Mouse (Mus musculus) c-Kit-negative CD71-positive TER-119-positive erythroid progenitor cells, embryonic 14.5 days (primary cell): ENCODE measurements around the gene Gm16181.

Source experiments
- DNase-seq: peaks from one replicate; pipeline ENCODE4 v3.0.0-alpha.2; 2013; ENCODE audit warnings: low read depth, low spot score

Gm16181 gene

GRCm38 (mm10) chr17:35250348-35251120, 29.9 kb downstream of the Gm16181 start:
- DNase-seq, result no peak

DNA sequence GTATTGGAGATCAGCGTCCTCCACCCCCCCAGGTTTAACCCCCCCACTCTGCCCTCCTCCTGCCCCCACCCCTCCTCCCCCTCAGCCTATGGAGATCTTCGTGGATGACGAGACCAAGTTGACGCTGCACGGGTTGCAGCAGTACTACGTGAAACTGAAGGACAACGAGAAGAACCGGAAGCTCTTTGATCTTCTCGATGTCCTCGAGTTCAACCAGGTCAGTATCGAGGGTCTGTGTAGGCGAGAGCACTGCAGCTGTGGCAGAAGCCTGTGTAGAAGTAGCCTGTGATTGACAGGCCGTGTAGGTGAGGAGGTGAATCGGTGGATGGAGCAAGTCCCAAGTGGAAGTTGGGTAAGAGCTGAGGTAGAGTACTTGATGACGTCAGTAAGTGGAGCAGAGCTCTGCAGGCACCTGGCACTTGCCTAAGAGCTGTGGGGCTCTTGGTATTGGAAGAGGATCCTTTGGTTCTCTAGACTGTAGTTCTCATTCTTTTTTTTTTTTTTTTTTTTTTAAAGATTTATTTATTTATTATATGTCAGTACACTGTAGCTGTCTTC, 30.6 kb downstream of the Gm16181 start:
- DNase-seq, result no peak

DNA sequence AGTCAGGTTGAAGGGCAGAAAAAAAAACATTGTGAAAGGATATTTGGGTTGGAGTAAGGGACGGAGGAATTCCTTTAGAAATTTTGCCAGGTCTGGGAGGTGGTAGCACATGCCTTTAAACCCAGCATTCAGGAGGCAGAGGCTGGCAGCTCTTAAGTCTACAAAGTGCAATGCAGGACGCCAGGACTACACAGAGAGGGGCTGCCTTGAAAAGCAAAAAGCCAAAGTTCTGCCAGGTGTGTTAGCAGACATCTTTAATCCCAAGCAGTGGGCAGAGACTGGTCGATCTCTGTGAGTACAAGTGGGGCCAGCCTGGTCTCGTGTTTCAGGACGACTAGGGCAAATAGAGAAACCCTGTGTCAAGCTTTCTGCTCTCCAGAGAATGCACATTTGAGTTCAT, 31.3 kb downstream of the Gm16181 start:
- no peak for DNase-seq

- DNase-seq, result no peak
Measured at GRCm38 (mm10) chr17:35252619-35253292, 32.1 kb downstream of the Gm16181 start.

DNA sequence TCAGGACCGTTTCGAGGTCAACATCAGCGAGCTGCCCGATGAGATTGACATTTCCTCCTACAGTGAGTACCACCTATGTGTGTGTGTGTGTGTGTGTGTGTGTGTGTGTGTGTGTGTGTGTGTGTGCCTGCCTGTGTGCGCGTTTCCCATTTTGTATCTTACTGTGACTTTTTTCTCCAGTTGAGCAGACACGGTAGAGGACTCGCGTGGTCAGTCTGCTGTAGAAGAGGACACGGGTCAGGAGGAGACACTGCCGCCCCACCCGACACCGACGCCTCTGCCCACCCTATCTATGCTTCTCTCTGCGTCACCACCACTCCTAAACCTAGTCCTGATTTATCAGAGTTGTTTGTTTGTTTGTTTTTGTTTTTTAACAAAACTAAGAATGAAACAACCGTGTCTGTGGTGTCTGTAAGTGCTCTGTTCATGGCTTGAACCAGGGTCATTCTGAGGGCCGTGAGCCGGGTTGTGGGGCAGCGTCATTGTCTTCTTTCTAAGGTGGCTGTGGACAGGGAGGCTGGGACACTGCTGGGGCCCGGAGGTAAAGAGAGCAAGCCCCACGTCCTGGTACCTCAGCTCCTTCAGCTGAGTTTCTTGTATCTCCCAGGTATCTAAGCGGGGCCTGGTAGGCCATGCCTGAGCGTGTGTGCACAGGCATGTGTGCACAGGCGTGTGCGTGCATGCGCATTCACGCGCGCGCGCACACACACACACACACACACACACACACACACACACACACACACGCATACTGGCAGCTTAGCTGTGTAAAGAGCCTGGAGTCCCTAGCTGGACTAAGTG, 32.9 kb downstream of the Gm16181 start:
- DNase-seq, result no peak

- no peak for DNase-seq
Measured at GRCm38 (mm10) chr17:35254241-35255098, 33.8 kb downstream of the Gm16181 start.

GRCm38 (mm10) chr17:35255301-35255700, 34.7 kb downstream of the Gm16181 start:
- no peak for DNase-seq

DNA sequence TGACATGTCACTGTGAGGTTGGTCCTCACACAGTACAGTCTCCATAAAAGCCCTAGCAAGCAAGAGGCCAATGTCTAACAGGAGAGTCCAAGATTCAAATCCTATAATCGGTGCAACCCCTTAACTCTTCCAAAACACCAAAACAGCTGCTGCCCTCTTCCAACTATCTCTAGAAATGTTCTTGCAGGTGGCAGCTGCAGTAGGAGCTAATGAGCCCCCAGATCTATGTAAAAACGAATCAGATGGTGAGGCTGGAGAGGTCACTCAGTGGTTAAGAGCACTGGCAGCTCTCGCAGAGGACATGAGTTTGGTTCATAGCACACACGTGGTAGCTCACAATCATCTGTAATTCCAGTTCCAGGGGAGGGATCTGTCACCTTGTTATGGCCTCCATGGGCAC, 35.1 kb downstream of the Gm16181 start:
- DNase-seq, result no peak

DNA sequence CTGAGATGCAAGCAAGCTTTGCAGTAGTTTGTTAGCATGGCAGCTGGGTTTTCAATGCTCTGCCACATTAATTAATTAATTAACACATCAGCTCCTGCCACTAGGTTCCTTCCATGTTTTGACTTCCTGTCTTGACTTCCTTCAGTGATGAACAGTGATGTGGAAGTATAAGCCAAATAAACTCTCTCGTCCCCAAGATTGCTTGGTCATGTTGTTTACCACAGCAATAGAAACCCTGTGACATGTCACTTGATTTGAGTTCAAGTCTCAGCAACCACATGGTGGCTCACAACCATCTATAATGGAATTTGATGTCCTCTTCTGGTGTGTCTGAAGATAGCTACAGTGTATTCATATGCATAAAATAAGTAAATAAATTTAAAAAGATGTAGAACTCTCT, 36.7 kb downstream of the Gm16181 start:
- DNase-seq, result no peak

DNA sequence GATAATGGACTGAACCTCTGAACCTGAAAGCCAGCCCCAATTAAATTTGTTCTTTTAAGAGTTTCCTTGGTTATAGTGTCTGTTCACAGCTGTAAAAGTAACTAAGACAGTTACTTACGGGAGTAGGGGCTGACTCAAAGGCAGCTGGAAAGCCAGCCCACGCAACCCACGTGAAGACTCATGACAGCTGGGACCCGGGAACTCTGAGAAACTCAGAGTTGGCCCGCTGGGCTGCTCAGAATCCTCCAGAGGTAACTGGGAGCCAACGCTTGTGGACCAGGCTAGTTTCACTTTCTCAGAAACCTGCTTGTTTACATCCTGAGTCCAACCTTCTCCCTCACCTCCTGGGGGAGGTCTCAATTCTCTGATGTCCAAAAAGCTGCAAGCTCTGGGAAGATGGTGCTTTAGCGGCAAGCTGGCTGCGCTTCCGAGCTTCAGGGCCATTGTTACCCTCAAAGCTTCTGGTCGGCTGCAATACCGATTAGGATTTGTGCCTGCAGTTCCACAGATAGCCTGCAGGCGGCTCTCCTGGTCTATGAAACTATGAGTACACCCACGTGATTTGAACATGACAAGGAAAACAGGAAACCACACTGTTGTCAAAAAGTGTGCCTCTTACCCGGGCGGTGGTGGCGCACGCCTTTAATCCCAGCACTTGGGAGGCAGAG, 37.3 kb downstream of the Gm16181 start:
- DNase-seq, result peak; percentile 89

GRCm38 (mm10) chr17:35258492-35259478, 38.2 kb downstream of the Gm16181 start:
- DNase-seq, result no peak

DNA sequence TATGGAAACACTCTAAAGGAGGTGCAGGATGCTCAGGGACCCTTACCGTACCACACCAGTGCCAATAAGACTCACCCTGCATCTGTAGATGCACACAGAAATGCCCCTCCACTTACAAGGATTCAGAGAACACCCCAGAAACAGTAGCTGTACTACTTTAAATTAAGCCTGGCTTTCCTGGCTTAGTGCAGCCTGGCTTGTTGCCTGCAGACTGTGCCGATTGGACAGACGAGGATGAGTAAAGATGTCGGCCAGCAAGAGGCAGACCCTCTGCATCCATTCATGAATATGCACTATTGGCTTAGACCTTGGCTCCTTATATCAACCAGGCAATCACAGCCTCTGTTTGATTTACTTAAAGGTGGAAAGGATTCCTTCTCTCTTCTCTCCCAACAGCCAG, 39.0 kb downstream of the Gm16181 start:
- no peak for DNase-seq

GRCm38 (mm10) chr17:35261651-35262050, 41.0 kb downstream of the Gm16181 start:
- no peak for DNase-seq

DNA sequence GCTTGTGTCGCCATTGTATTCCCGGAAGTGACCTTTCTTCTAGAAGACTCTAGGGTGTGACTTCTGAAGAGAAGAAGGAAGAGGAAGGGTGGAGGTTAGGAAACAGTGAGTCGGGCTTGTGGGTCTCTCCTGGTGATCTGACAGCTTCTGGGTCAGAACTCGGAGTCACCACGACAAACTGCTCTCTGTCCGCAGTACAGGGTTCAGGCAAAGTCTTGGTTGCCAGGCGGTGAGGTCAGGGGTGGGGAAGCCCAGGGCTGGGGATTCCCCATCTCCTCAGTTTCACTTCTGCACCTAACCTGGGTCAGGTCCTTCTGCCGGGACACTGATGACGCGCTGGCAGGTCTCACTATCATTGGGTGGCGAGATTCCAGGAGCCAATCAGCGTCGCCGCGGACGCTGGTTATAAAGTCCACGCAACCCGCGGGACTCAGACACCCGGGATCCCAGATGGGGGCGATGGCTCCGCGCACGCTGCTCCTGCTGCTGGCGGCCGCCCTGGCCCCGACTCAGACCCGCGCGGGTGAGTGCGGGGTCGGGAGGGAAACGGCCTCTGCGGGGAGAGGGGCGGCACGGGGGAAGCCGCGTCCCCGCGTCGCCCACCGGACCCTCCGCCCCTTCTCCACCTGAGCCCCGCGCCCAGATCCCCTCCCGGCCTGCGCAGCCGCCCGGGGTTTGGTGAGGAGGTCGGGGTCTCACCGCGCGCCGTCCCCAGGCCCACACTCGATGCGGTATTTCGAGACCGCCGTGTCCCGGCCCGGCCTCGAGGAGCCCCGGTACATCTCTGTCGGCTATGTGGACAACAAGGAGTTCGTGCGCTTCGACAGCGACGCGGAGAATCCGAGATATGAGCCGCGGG, 42.3 kb downstream of the Gm16181 start, which contains the start of gene H2-D1:
Gene H2-D1, plus strand, starts transcription at position 67 of the 859 bp plus-strand sequence.
- peak; percentile 80 for DNase-seq

- DNase-seq, result no peak
Measured at GRCm38 (mm10) chr17:35263523-35263883, 42.9 kb downstream of the Gm16181 start.

- no peak for DNase-seq
Measured at GRCm38 (mm10) chr17:35267399-35268086, 46.9 kb downstream of the Gm16181 start.

DNA sequence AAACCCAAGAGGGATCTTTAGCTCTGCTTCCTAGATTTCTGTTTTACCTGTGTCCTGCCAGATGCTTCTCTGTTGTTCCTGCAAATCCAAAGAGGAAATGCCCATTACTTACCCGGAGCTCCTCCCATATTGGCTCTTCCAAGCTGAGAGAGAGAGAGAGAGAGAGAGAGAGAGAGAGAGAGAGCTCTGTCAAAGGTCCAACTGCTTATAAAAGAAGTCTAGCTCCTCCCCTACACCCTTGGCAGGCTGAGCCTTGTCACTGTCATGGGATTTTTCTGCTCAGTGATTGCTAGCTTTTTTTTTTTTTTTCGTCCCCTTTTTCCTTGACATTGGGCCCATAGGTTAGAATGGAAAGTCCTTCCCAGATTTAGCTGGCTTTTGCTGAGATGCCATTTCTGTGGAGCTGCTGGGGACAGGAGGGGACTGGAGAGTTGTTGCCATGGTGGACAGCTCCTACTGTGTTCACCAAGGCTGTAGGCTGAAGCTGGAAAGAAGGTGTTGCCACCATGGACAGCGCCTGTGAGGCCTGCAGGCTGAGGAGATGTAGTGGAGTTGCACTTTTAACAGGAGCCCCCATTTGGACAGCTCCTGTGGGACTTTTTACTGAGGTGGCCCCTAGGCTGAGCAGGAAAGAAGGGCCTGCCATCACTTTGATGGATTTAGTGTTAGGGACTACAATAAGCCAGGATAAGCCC, 49.2 kb downstream of the Gm16181 start:
- no peak for DNase-seq
